Mouse (Mus musculus) regulatory T cell (primary cell): Measurements from ENCODE around the gene Asb2.

Experiments used
- in situ Hi-C: fragments of 300-600 bp; cut with MboI, MseI; formaldehyde crosslinking; loops from one replicate; pipeline ENCODE4 v1.15.1; 2025; ENCODE audit warnings: high pct_unique_total_duplicates

The Asb2 gene

DNA sequence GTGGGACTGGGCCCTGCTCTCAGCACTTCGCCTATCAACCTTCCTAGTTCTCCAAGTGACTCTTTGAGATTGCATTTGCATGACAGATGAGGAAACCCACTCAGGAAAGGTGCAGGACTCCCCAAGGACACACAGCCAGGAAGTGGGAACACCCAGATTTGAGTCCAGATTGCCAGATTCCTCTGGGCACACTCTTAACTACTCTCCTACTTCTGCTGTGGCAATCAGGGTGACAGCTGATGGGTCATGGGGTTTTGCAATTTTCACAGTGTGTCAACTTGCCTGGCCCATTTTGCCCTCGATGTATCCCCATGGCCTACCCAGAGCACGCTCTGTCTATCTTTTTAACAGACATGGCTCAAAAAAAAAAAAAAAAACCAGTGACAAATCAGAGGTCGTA, 29.2 kb downstream of the Asb2 start:
- in situ Hi-C loops = loop anchor here (10.0 to 25.0 kb wide), 2 partner anchors 664 to 1042 kb away; partner anchors contain the start of gene Rin3

DNA sequence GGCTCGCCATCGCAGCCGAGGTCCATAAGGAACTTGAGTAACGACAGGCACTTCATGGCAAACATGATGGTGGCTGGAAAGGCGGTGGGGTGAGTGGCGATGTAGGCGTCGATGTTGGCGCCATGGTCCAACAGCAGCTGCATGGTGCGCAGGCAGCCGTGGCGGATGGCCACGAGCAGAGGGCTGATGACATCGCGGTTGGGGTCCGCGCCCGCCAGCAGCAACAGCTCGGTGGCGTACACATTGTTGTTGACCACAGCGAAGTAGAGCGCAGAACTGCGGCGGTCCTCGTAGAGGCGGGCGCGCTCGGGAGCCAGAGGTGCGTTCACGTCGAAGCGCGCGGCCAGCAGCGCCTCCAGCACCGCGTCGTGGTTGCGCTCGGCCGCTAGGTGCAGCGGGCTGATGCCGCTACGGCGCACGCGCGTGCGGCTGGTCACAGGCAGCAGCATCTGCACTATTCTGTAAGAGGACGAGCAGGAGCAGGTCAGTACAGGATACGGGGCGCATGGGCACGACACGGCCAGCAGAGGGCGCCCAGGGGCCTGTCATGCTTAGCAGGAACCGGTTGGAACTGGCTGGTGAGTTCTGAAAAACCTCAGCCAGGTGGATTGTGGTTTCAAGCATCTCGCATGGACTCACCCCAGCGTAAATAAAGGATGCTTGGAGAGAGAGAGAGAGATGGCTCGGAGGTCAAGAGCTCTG, 30.5 kb downstream of the Asb2 start:
- in situ Hi-C loops = loop anchor here (10.0 to 25.0 kb wide), 2 partner anchors 663 to 1041 kb away; partner anchors contain the start of gene Rin3

DNA sequence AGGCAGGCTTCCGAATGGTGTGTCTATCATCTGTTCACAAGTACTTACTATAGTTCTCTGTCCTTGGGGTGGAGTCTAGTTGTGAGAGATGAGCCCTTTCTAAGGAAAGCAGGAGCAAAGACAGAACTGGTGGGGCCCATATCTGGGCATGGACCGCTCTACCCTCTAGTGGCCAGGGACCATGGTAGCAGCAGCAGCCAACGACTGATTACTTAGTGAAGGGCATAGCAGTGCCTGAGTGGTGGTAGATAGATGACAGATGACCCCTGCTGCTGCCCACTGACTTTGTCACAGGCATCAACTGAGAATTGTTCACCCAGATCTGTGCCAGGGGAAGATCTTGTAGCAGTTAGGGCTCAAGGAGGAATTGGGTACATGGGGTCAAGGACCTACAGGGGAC, 33.0 kb downstream of the Asb2 start:
- in situ Hi-C loops = loop anchor here (10.0 kb wide), 1 partner anchor 1038 kb away; the partner anchor contains the start of gene Rin3

DNA sequence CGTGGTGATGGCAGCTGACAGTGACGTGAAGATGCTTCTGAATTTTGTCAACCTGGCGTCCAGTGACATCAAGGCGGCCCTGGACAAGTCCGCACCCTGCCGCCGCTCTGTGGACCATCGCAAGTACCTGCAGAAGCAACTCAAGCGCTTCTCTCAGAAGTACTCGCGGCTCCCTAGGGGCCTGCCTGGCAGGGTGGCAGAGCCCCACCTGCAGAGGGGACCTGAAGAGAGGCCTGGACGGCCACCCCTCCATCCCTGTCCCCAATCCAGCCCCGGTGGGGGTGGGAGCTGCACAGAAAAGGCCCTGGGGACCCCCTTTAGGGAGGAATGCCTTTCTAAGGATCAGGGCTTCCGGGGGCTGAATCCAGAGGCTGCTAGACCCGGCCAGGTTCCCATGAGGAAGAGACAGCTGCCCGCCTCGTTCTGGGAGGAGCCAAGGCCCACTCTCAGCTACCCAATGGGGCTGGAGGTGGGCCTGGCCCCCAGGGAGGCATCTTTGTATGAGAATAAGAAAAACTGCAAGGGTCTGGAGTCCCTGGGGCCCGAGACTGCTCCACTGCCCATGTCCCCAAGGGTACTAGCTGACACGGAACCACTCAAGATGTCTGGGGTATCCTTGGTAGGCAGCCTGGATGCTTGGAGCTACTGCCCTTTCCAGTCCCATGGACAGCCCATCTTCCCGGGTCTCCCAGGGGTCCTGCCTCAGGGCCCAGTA, 39.8 kb downstream of the Asb2 start:
- in situ Hi-C loops = no loop called here

DNA sequence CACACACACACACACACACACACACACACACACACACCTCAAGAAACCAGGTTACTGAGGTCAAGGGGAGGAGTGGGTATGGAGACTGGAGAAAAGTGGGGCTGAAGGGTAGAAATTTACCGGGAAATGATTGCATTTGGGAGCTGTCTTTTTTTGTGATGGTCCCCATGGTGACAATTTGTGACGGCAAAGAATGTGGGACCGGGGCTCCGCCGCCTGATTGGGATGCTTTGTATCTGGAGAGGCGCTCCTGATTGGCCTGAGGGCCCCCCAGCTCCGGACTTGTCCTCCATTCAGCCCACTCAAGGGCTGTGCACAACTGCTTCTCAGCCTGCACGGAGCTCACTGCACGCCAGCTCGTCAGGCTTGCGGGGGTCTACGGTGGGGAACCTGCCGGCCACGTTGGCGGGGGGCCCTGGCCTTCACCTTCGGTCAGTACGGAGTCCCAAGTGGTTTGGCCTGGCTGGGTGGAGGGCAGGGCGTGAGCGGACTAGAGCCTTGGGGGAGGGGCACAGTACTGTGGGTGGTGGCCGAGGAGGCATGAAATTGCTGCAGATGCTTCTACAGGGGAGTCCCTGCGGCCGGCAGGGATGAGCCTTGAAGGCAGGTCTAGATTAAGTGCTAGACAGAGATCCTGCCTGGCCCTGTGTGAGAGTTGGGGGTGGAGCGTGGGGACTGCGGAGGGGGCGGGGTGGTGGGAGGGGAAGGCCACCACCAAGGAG, 41.0 kb downstream of the Asb2 start:
- in situ Hi-C loops = no loop called here

DNA sequence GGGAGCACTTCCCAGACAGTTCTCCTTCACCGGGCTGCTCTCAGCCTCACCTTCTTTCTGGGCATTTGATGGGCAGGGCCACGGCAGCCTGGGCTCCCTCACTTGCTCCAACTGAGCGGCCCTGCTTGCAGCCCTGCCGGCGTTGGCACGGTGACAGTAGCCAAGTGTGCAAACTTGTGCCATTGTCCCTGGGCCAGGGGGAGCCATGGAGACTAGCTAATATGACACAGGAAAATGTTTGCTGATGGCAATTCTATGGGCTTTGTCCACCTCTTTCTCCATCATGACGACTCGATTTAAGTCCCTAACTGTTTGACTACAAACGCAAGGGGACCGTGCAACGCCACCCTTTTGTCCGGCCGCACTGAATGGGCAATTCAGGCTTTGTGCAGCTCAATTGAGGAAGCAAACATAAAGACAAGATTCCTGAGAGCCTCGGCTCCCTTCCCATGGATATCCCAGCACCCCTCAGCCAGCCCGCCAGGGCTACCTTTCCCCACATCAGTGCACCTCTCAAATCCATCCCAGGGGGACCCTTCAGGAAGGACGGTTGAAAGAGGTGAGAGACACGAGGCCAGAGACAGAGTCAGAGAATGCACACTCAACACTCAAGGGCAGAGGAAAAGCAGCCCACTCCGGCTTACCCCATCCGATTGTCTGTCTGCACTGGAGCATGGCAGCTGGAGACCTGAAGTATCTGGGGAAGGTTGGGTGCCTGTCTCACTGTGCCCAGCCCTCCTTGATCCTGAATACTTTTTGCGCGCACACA, 41.7 kb downstream of the Asb2 start:
- in situ Hi-C loops = no loop called here

DNA sequence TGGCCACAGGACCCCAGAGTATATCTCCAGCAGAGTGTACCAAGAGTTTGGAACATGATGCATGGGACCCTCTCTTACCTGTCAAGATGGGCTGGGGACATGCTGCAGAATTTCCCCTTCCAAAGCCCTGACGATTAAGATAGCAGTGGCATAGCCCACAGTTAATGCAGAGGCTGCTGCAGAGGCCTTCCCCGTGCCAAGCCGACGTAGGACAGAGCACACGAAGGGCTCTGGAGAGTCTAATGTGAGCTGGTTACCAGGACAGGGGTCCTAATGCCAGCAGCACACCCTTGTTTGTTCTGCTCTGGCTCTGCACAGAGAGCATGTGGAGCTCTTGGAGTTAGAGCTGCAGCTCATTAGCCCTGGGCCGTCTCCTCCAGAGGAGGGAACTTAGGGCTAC, 42.5 kb downstream of the Asb2 start:
- in situ Hi-C loops = no loop called here

DNA sequence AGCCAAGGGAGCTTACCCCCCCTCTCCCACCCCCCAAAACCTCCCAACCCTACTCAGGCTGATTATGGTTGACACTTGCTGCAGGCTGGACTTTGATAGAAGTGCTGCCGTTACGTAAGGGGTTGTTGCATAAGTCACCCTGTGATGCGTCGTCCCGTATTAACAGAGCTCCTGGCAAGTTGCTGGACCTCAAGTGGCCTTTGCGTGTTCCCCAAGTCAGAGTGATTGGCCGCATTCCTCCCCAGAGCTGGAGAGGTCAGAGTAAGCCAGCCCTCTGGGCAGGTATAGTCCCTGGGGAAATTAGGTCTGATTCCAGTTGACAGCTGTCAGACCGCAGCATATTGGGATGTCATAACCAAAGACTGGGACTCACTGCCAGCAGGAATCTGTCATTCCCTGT, 43.9 kb downstream of the Asb2 start:
- in situ Hi-C loops = no loop called here

DNA sequence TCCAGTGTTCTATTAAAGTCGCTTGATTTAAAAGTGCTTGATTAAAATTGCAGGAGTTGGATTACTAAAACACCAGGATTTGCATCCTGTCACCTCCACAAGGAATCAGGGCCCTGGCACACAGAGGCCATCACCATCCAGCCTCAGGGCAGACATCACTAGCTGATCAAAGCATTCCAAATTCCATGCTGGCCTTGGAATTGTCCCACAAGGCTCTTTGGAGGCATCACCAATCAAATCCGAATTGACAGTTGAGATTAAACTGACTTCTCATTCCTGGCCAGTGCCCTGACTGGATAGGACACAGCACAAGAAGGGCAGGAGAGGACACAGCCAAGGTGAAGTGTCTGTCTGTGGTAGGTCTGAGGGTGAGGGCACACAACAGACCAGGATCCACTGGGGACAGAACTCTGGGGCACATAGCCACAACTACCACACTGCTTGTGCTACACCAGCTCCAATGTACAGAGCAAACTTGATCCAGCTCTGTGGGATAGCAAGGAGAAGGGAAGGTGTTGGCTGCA, 45.0 kb downstream of the Asb2 start, which contains the start of gene Fam181a:
Fam181a (plus strand) TSS at position 232 of the 524 bp plus-strand sequence.
- in situ Hi-C loops = no loop called here

DNA sequence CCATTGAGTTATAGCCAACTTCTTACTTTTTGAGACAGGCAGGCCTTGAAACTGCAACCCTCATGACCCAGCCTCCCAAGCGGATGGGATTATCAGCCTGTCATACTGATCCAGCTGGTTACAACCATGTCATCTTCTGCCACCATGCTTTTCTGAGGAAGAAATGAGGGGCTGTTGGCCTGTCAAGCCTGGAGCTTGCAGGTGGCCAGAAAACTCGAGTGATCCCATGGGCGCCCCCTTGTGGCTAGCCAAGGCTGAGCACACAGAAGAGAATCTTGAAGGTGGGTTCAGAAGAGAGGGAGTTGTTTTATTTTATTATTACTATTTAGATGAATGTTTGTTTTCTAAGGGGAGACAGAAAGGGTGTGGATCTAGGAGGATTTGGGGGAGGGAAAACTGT, 49.1 kb downstream of the Asb2 start:
- in situ Hi-C loops = no loop called here

DNA sequence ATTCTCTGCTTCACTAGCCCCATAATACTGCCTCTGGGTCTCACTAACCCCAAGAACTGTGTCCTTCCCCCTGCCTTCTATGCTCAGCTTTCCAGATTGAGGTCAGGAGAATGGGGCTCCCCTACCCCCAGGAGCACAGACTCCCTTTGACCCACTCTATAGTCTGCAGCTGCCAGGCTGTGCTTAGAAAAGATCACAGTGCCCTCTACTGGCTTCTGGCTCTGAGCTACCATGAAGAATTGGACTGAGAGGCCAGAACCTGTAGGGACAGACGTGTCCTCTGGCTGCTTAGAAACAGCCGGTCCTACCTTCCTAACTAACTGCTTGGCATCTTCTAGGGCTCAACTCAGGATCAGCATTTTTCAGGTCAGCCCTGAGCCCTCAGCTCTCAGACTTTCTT, 49.6 kb downstream of the Asb2 start:
- in situ Hi-C loops = no loop called here

DNA sequence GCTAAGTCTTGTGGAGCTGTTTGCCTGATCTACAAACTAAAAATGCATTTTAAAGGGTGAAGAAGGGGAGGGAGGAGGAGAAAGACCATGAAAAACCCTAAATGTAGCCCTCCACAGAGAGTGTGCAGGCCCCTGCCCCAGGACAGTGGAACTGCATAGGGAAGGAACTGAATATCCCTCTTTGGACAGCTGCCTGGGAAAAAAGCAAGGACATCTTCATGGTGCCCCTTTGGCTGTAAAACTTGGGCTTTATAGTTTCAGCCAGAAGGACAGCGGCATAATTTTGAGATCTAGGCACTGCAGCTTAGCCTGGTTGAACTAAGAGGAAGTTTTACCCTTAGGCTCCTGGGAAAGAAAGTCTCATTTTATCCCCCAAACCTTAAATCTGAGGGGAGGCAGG, 52.8 kb downstream of the Asb2 start:
- in situ Hi-C loops = loop anchor here (5.0 kb wide), 1 partner anchor 161 kb away; no protein-coding TSS in a partner anchor

DNA sequence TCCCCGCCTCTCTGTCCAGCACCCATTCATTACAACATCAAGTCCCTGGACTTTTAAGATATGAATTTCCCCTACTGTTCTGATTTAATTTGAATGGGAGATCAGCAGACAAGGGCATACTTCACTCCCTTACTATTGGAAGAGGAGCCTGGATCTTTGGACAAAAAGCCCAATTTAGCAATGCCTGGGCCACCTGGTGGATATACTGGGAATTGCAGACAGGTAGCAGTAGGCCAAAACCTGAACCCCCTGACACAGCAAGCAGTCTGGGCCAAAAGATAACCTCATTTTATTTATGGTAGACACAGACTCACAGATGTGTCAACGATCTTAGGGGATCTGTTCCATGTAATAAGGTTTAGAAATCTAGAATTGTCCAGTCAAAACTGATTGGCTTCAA, 54.2 kb downstream of the Asb2 start:
- in situ Hi-C loops = loop anchor here (5.0 kb wide), 1 partner anchor 159 kb away; no protein-coding TSS in a partner anchor

DNA sequence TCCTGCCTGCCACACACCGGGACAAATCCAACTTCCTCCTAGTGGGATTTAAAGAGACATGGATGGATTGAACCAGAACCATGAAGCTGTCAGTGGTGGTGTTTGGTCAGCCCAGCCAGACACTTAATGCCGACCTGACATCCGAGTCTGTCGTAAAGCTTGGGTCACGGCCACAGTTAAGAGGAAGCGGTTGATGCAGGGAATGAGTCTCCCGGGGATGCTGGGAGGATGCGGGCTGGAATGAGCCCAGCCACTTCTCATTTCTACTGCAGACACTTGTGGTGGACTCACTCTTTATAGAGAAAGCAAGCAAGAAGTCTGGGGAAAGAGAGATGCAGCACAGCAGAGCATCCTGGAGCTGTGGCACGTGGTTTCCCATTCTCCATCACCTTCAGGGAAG, 55.3 kb downstream of the Asb2 start:
- in situ Hi-C loops = loop anchor here (5.0 kb wide), 1 partner anchor 158 kb away; no protein-coding TSS in a partner anchor

DNA sequence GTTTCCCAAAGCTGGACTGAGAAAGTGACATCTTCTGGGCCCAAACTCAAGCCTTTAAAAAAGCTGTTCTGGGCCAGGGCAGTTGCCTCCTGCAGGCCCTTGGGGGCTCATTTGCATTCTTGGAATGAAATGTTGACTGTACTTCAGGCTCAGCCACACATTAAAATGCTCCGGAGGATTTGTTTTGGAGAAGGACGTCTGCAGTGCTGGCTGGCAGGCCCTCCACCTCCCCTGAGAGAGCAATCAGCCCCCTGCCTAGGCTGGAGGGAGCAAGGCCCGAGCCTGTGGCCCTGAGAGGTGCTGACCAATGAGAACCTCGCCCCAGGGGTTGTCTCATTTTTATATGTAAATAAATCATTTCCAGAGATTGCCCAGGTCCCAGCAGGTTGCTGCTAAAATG, 59.5 kb downstream of the Asb2 start:
- in situ Hi-C loops = no loop called here

DNA sequence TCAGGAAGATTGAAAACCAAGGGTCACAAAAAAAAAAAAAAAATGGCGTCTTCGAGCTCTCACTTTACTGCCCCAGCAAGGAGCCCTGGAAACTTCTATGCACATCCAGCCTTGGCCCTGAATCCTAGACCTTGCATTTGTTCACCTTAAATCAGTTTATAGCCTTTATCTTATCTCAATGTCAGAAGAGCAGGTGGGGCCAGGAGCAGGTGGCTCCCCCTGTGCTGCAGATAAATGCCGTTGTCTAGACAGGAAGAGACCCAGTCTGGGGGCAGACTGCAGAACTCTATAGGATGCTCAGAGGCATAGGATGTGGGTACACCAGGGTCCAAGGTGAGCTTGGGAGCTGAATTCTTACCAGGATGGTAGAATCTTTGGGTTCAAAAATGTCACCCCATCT, 63.4 kb downstream of the Asb2 start:
- in situ Hi-C loops = no loop called here

DNA sequence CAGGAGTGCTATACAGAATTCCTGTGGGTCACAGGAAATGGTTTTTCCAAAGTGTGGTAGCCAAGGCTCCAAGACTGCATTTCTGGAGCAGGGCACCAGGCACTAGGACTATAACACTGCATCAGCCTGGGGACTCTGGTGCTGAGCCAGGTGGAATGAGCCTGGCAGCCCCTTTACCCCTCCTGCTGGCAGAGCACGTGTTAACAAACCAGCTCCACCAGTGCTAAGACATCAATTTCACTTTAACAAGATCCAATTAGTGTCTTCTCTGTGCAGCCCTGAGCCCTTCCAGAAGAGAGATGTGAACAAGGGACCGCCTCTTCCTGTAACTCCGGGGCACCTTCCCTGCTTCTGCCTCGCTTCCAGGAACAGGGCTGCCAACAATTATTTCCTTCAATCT, 68.5 kb downstream of the Asb2 start:
- in situ Hi-C loops = no loop called here

DNA sequence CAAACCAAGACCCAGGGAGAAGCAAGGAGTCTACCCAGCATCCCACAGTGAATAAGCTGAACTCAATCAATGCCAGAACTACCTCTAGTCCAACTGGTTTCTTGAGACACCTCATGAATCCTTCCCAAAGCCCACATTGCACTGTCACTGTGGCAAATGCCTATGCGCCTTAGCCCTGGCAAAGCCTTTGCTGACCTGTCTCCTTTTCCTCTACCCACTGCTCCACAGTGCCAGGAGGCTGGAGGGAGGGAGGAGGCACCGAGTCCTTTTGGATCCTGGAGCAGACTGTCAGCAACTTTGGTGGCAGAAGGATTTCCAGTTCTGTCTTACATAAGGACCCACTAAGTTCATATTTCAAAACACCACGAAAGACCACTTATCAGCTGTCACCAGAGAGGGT, 72.4 kb downstream of the Asb2 start:
- in situ Hi-C loops = no loop called here

DNA sequence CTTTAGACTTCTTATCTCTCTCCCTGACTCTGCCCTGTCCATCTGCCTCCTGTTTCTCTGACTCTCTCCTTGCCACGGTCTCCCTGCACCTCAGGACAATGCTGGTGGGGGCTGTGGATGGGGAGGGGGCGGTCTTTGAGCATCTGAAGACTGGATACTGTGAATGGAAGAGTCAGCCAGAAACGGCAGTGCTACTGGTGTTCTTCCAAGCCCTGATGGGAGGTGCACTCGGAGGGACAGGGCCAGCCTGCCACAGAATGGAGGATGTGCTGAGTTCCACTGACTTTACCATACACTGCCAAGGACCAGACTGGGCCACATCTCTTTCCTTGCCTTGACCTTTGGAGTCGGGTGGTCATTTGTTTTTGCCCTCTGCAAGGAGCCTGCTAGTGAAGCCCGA, 72.9 kb downstream of the Asb2 start:
- in situ Hi-C loops = no loop called here

DNA sequence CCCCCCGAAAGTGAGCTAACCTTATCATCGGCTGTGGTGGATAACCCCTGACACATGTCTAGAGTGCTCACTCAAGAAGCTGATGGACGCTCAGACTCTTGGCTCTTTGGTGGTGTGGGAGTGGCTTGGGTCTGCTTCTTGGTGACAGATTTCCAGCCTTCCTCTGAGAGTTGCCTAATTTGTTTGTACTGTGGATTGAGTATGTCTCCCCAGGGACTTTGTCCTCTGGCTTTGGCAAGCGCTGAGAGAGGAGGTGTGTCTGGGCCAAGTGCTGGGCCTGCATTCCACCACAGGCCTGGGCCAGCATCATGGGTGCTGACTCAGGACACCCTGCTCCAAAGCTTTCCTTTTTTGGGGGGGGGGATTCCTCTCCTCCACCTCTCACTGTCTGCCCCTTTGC, 73.9 kb downstream of the Asb2 start:
- in situ Hi-C loops = no loop called here

DNA sequence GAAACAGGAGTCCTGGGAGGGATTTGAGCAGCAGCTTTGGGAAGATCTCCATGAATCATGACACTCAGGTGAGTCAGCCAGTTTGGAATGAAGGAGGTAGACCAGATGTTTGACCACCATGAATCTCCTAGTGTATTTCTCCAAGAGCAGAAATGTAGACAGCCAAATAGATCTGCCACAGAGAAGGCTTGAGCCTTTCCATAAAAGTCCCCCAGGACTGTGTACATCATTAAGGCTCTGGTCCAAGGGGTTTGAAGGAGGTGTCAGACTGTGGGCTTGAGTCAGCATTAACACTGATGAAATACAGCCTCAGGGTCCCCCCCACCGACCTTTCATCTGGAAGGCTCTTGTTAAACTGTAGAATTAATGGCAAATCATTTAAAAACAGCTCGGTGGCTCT, 74.3 kb downstream of the Asb2 start:
- in situ Hi-C loops = no loop called here
